Mouse (Mus musculus) midbrain, embryonic 15.5 days (tissue): ENCODE data around the gene Ss18l1. TPM values are rescaled to one million over a fixed set of nuclear protein-coding genes. Genes with fewer than 3 reads are reported as not detected.

Source experiments
- ATAC-seq: fragments of 200-750 bp; cut with Nextera tagmentation; replicated peaks from 2 replicates; pipeline ENCODE4 v1.8.0; 2017; ENCODE audit warnings: moderate TSS enrichment
- H3K27ac ChIP-seq: fragments of 300-500 bp; sonication (generic); 2 replicates; pipeline ENCODE4 v1.5.1; 2015; ENCODE audit warnings: mild to moderate bottlenecking, inconsistent platforms
- H3K27me3 ChIP-seq: fragments of 300-500 bp; sonication (generic); replicated peaks from 2 replicates; pipeline ENCODE4 v1.6.1; 2015; ENCODE audit warnings: inconsistent platforms
- H3K36me3 ChIP-seq: fragments of 300-500 bp; sonication (generic); replicated peaks from 2 replicates; pipeline ENCODE4 v1.6.1; 2015; ENCODE audit warnings: inconsistent platforms
- H3K4me1 ChIP-seq: fragments of 300-500 bp; sonication (generic); 2 replicates; pipeline ENCODE4 v1.6.1; 2015; ENCODE audit warnings: inconsistent platforms
- H3K4me2 ChIP-seq: fragments of 300-500 bp; sonication (generic); 2 replicates; pipeline ENCODE4 v1.6.1; 2015; ENCODE audit warnings: inconsistent platforms, mild to moderate bottlenecking, moderate library complexity
- H3K4me3 ChIP-seq: fragments of 300-500 bp; sonication (generic); 2 replicates; pipeline ENCODE4 v1.5.1; 2015; ENCODE audit warnings: mild to moderate bottlenecking, inconsistent platforms
- H3K9ac ChIP-seq: fragments of 300-500 bp; sonication (generic); 2 replicates; pipeline ENCODE4 v1.6.1; 2015; ENCODE audit warnings: mild to moderate bottlenecking, inconsistent platforms
- H3K9me3 ChIP-seq: fragments of 300-500 bp; sonication (generic); 2 replicates; pipeline ENCODE4 v1.6.1; 2016; ENCODE audit warnings: inconsistent platforms
- WGBS: fragments of 180-500 bp; shearing (Covaris S2); methylation state at CpG from one replicate; pipeline ENCODE4 v1.1.7; 2015; ENCODE audit warnings: mixed read lengths; 5-methylcytosine and 5-hydroxymethylcytosine counted together
- polyA plus RNA-seq: library from polyadenylated mRNA; unstranded; fragments of >200 nt; fragmentation: Nextera tagmentation; extraction: Ambion mirVana; gene quantifications from 2 replicates; pipeline ENCODE4 v1.2.1, GENCODE M21; 2015

The Ss18l1 gene
- polyA plus RNA-seq, 1 experiment from 2014 or later: 73.0 TPM

GRCm38 (mm10) chr2:180116741-180117484 is 74.6 kb downstream of the Ss18l1 start:
- no peaks in the 10 kb centered on the region for H3K27me3 ChIP-seq
- H3K4me2 ChIP-seq: peak overlapping the region; percentile 86; the same call in 1 of the 2 replicates
- H3K4me1 ChIP-seq: peaks cover 54% of the 10 kb centered on the region
- H3K36me3 ChIP-seq: no peaks in the 10 kb centered on the region
- WGBS: 75% methylated on average over 8 of the region's 8 CpGs
- no peak overlapping the region for H3K4me3 ChIP-seq
- no peak for ATAC-seq
- H3K9me3 ChIP-seq: no peaks in the 10 kb centered on the region
- peak overlapping the region; percentile 81; the same call in 1 of the 2 replicates for H3K27ac ChIP-seq
- peak overlapping the region; percentile 27; the same call in 1 of the 2 replicates for H3K9ac ChIP-seq

GRCm38 (mm10) chr2:180117485-180118194 is 75.3 kb downstream of the Ss18l1 start:
- peak; percentile 31; the same call in 1 of the 2 replicates for ATAC-seq
- Histone ChIP-seq H3K4me1 (peaks cover 54% of the 10 kb centered on the region), H3K9me3 (no peaks in the 10 kb centered on the region), H3K27me3 (no peaks in the 10 kb centered on the region), H3K27ac (peak overlapping the region; percentile 81), H3K36me3 (no peaks in the 10 kb centered on the region), H3K9ac (peak overlapping the region; percentile 27), H3K4me3 (peak overlapping the region; percentile 83; the same call in 1 of the 2 replicates), H3K4me2 (peak overlapping the region; percentile 86)
- 7% methylated on average over 13 of the region's 13 CpGs for WGBS

- Histone ChIP-seq H3K27ac (peak within 1 kb of the TSS; percentile 81), H3K9ac (peak within 1 kb of the TSS; percentile 88), H3K36me3 (no peaks in the 10 kb centered on the region), H3K4me1 (peaks cover 54% of the 10 kb centered on the region), H3K27me3 (no peaks in the 10 kb centered on the region), H3K9me3 (no peaks in the 10 kb centered on the region), H3K4me3 (peak within 1 kb of the TSS; percentile 83), H3K4me2 (peak within 1 kb of the TSS; percentile 86)
- under 1% methylated on average over 54 of the region's 55 CpGs for WGBS
- peak; percentile 98 for ATAC-seq
Measured at GRCm38 (mm10) chr2:180118661-180119438, 76.5 kb downstream of the Ss18l1 start, which contains the start of gene Osbpl2. Gene Osbpl2 (plus strand): TSS chr2:180119306.

Other genes starting within 250 kb of the Ss18l1 start
- gene Taf4, start 65.9 kb upstream of the Ss18l1 start, polyA plus RNA-seq: 3.9 and 4.0 TPM in 2 replicates
- 21.0 and 21.1 TPM in 2 replicates for gene Lsm14b, start 17.5 kb upstream of the Ss18l1 start, polyA plus RNA-seq
- 521 and 530 TPM in 2 replicates for gene Psma7, start 76 bp upstream of the Ss18l1 start, polyA plus RNA-seq
- gene Mtg2, start 28.1 kb downstream of the Ss18l1 start, polyA plus RNA-seq: 37.4 and 37.7 TPM in 2 replicates
- 3.2 and 3.7 TPM in 2 replicates for gene Hrh3, start 62.0 kb downstream of the Ss18l1 start, polyA plus RNA-seq
- gene Osbpl2, start 76.8 kb downstream of the Ss18l1 start, polyA plus RNA-seq: 80.3 and 81.2 TPM in 2 replicates
- 205 and 213 TPM in 2 replicates for gene Adrm1, start 129.0 kb downstream of the Ss18l1 start, polyA plus RNA-seq
- gene Lama5, start 183.3 kb downstream of the Ss18l1 start, polyA plus RNA-seq: 1.6 and 1.7 TPM in 2 replicates
- 284 and 315 TPM in 2 replicates for gene Rps21, start 214.9 kb downstream of the Ss18l1 start, polyA plus RNA-seq
- gene Cables2, start 231.0 kb downstream of the Ss18l1 start, polyA plus RNA-seq: 31.3 and 32.0 TPM in 2 replicates
- not detected in 2 replicates for gene Rbbp8nl, start 247.4 kb downstream of the Ss18l1 start, polyA plus RNA-seq